Mouse (Mus musculus): ENCODE data around the gene Depp1. TPM values are rescaled to one million over a fixed set of nuclear protein-coding genes. Genes with fewer than 3 reads are reported as not detected.

Depp1 gene
- polyA plus RNA-seq, 1 experiment from 2014 or later, result 23.7 TPM

GRCm38 (mm10) chr6:116628539-116629171 is 21.8 kb upstream of the Depp1 start, which contains the start of gene Zfp422:
Gene Zfp422, minus strand, starts transcription at chr6:116628999.
- H3K9ac ChIP-seq (ENCODE audit: low read depth, low read length), result peak within 1 kb of the TSS; percentile 98
- H3K4me3 ChIP-seq (ENCODE audit: low read depth, low read length), result peak within 1 kb of the TSS; percentile 87
- H3K27me3 ChIP-seq (replicated peaks; ENCODE audit: control insufficient read depth, insufficient read depth, low read length), result no peaks in the 10 kb centered on the region
- no peaks in the 10 kb centered on the region for H3K9me3 ChIP-seq (ENCODE audit: control insufficient read depth, low read length)
- WGBS, result under 1% methylated on average over 26 of the region's 56 CpGs
- peak within 1 kb of the TSS; percentile 65 for H3K4me2 ChIP-seq (ENCODE audit: low read depth, low read length)
- H3K36me3 ChIP-seq (ENCODE audit: control insufficient read depth, insufficient read depth, low read length), result peaks cover 17% of the 10 kb centered on the region
- H3K4me1 ChIP-seq (ENCODE audit: control insufficient read depth, insufficient read depth, low read length), result 0 out of 2 replicates have a peak, but pooled peaks cover 3% of the 10 kb centered on the region
- DNase-seq (ENCODE audit: low spot score) (peak; percentile 91), ATAC-seq (ENCODE audit: low read depth) (peak; percentile 96)
- peak within 1 kb of the TSS; percentile 91 for H3K27ac ChIP-seq (replicated peaks; ENCODE audit: low read depth, low read length)

- no peaks in the 10 kb centered on the region for H3K27me3 ChIP-seq (replicated peaks; ENCODE audit: control insufficient read depth, insufficient read depth, low read length)
- H3K4me3 ChIP-seq (ENCODE audit: low read depth, low read length), result no peak overlapping the region
- H3K36me3 ChIP-seq (ENCODE audit: control insufficient read depth, insufficient read depth, low read length), result peaks cover 12% of the 10 kb centered on the region
- H3K4me1 ChIP-seq (ENCODE audit: control insufficient read depth, insufficient read depth, low read length), result 0 out of 2 replicates have a peak, but pooled peaks cover 3% of the 10 kb centered on the region
- no peak overlapping the region for H3K4me2 ChIP-seq (ENCODE audit: low read depth, low read length)
- DNase-seq (ENCODE audit: low spot score), result no peak
- no peak overlapping the region for H3K9ac ChIP-seq (ENCODE audit: low read depth, low read length)
- no peaks in the 10 kb centered on the region for H3K9me3 ChIP-seq (ENCODE audit: control insufficient read depth, low read length)
- 84% methylated on average over 10 of the region's 10 CpGs for WGBS
- H3K27ac ChIP-seq (replicated peaks; ENCODE audit: low read depth, low read length), result no peak overlapping the region
- no peak for ATAC-seq (ENCODE audit: low read depth)
These were observed 20.6 kb upstream of the Depp1 start for GRCm38 (mm10) chr6:116629766-116630165.

GRCm38 (mm10) chr6:116632129-116632528 is 18.3 kb upstream of the Depp1 start:
- peaks cover 1% of the 10 kb centered on the region; the same call in 1 of the 2 replicates for H3K36me3 ChIP-seq (ENCODE audit: control insufficient read depth, insufficient read depth, low read length)
- no peak overlapping the region for H3K4me3 ChIP-seq (ENCODE audit: low read depth, low read length)
- no peak overlapping the region for H3K4me2 ChIP-seq (ENCODE audit: low read depth, low read length)
- H3K9ac ChIP-seq (ENCODE audit: low read depth, low read length), result no peak overlapping the region
- WGBS, result 56% methylated on average over 1 of the region's 1 CpGs
- ATAC-seq (ENCODE audit: low read depth) (no peak), DNase-seq (ENCODE audit: low spot score) (peak; percentile 72)
- 0 out of 2 replicates have a peak, but pooled peaks cover 3% of the 10 kb centered on the region for H3K4me1 ChIP-seq (ENCODE audit: control insufficient read depth, insufficient read depth, low read length)
- no peaks in the 10 kb centered on the region for H3K9me3 ChIP-seq (ENCODE audit: control insufficient read depth, low read length)
- H3K27me3 ChIP-seq (replicated peaks; ENCODE audit: control insufficient read depth, insufficient read depth, low read length), result no peaks in the 10 kb centered on the region
- H3K27ac ChIP-seq (replicated peaks; ENCODE audit: low read depth, low read length), result no peak overlapping the region

GRCm38 (mm10) chr6:116633741-116634695 is 16.4 kb upstream of the Depp1 start:
- 0 out of 2 replicates have a peak overlapping the region, but pooled peaks have one; percentile 28 for H3K27ac ChIP-seq (replicated peaks; ENCODE audit: low read depth, low read length)
- H3K4me2 ChIP-seq (ENCODE audit: low read depth, low read length), result no peak overlapping the region
- no peak overlapping the region for H3K4me3 ChIP-seq (ENCODE audit: low read depth, low read length)
- H3K4me1 ChIP-seq (ENCODE audit: control insufficient read depth, insufficient read depth, low read length), result no peaks in the 10 kb centered on the region
- ATAC-seq (ENCODE audit: low read depth) (no peak), DNase-seq (ENCODE audit: low spot score) (no peak)
- H3K27me3 ChIP-seq (replicated peaks; ENCODE audit: control insufficient read depth, insufficient read depth, low read length), result no peaks in the 10 kb centered on the region
- no peak overlapping the region for H3K9ac ChIP-seq (ENCODE audit: low read depth, low read length)
- no peaks in the 10 kb centered on the region for H3K36me3 ChIP-seq (ENCODE audit: control insufficient read depth, insufficient read depth, low read length)
- WGBS, result 91% methylated on average over 17 of the region's 17 CpGs
- H3K9me3 ChIP-seq (ENCODE audit: control insufficient read depth, low read length), result no peaks in the 10 kb centered on the region

GRCm38 (mm10) chr6:116635251-116636180 is 14.9 kb upstream of the Depp1 start:
- H3K36me3 ChIP-seq (ENCODE audit: control insufficient read depth, insufficient read depth, low read length), result no peaks in the 10 kb centered on the region
- H3K27me3 ChIP-seq (replicated peaks; ENCODE audit: control insufficient read depth, insufficient read depth, low read length), result no peaks in the 10 kb centered on the region
- ATAC-seq (ENCODE audit: low read depth) (peak; percentile 52), DNase-seq (ENCODE audit: low spot score) (peak; percentile 74)
- no peaks in the 10 kb centered on the region for H3K4me1 ChIP-seq (ENCODE audit: control insufficient read depth, insufficient read depth, low read length)
- no peak overlapping the region for H3K4me3 ChIP-seq (ENCODE audit: low read depth, low read length)
- H3K4me2 ChIP-seq (ENCODE audit: low read depth, low read length), result no peak overlapping the region
- WGBS, result 44% methylated on average over 10 of the region's 10 CpGs
- no peak overlapping the region for H3K9ac ChIP-seq (ENCODE audit: low read depth, low read length)
- H3K27ac ChIP-seq (replicated peaks; ENCODE audit: low read depth, low read length), result 0 out of 2 replicates have a peak overlapping the region, but pooled peaks have one; percentile 28
- no peaks in the 10 kb centered on the region for H3K9me3 ChIP-seq (ENCODE audit: control insufficient read depth, low read length)

DNA sequence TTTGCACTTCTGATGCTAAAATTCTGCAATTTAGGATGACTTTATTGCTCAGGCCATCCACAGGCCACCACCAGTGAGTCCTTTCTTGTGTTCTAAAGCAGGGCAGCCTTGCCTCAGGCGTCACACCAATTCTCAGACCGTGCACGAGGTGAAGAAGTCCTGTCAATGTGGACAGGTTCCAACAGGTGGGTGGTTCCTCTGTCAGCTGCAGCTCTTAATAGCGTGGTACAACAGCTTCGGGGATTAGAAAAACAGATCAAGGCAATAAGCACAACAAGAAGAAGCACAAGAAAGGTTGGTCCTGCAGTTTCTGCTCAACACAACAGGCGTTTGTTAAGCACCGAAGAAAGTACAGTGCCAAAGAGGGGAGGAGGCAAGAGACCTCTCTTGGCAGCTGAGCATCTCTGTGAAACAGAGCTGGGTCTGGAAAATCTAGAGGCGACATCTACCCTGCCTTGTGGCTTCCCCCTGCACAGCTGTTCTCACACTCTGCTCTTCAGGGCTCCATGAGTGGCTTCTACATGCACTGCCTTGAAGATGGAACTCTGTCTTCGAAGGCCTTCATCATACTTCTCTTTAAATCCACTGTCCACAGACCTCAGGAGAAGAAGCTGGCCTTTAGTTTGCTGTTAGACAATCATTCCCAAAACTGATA is 13.7 kb upstream of the Depp1 start:
- DNase-seq (ENCODE audit: low spot score) (no peak), ATAC-seq (ENCODE audit: low read depth) (no peak)
- H3K4me2 ChIP-seq (ENCODE audit: low read depth, low read length), result no peak overlapping the region
- H3K27ac ChIP-seq (replicated peaks; ENCODE audit: low read depth, low read length), result no peak overlapping the region
- no peak overlapping the region for H3K9ac ChIP-seq (ENCODE audit: low read depth, low read length)
- no peaks in the 10 kb centered on the region for H3K4me1 ChIP-seq (ENCODE audit: control insufficient read depth, insufficient read depth, low read length)
- H3K36me3 ChIP-seq (ENCODE audit: control insufficient read depth, insufficient read depth, low read length), result no peaks in the 10 kb centered on the region
- 61% methylated on average over 9 of the region's 9 CpGs for WGBS
- H3K27me3 ChIP-seq (replicated peaks; ENCODE audit: control insufficient read depth, insufficient read depth, low read length), result no peaks in the 10 kb centered on the region
- H3K4me3 ChIP-seq (ENCODE audit: low read depth, low read length), result no peak overlapping the region
- H3K9me3 ChIP-seq (ENCODE audit: control insufficient read depth, low read length), result no peaks in the 10 kb centered on the region

DNA sequence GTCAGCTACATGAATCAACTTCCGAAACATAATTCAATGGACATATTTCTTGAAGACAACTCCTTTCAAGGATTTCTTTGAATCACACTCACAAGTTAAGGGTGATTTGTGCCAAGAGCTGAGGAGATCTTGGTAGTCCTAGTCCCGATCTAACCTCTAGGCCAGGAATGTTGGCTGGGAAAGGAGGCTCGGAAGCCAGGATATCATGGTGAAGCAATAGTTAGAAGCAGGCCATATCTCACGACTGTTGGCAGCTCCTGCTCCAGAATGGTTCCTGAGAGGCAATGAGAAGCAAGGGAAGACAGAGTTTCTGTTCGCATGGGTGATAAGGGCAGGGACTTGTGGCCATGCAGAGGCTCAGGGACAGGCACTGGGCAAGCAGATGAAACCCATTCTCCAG is 12.9 kb upstream of the Depp1 start:
- no peak overlapping the region for H3K9ac ChIP-seq (ENCODE audit: low read depth, low read length)
- no peak for DNase-seq (ENCODE audit: low spot score)
- ATAC-seq (ENCODE audit: low read depth), result no peak
- H3K27ac ChIP-seq (replicated peaks; ENCODE audit: low read depth, low read length), result no peak overlapping the region
- no peak overlapping the region for H3K4me2 ChIP-seq (ENCODE audit: low read depth, low read length)
- H3K4me1 ChIP-seq (ENCODE audit: control insufficient read depth, insufficient read depth, low read length), result no peaks in the 10 kb centered on the region
- H3K27me3 ChIP-seq (replicated peaks; ENCODE audit: control insufficient read depth, insufficient read depth, low read length), result no peaks in the 10 kb centered on the region
- H3K9me3 ChIP-seq (ENCODE audit: control insufficient read depth, low read length), result no peaks in the 10 kb centered on the region
- no peak overlapping the region for H3K4me3 ChIP-seq (ENCODE audit: low read depth, low read length)
- 87% methylated on average over 5 of the region's 5 CpGs for WGBS
- H3K36me3 ChIP-seq (ENCODE audit: control insufficient read depth, insufficient read depth, low read length), result no peaks in the 10 kb centered on the region

Data from embryonic facial prominence, embryonic 14.5 days (tissue).